Mouse (Mus musculus) ES-Bruce4 (cell line): ENCODE results near the gene Cpt2.

Experiments used
- CTCF ChIP-seq: IDR thresholded peaks from one replicate; pipeline ENCODE4 v1.8.1; 2011; ENCODE audit warnings: low read depth, low read length
- EP300 ChIP-seq: IDR thresholded peaks from 2 replicates; pipeline ENCODE4 v1.6.1; 2011; ENCODE audit warnings: low read depth, low read length; ENCODE audit not compliant: insufficient read depth

DNA sequence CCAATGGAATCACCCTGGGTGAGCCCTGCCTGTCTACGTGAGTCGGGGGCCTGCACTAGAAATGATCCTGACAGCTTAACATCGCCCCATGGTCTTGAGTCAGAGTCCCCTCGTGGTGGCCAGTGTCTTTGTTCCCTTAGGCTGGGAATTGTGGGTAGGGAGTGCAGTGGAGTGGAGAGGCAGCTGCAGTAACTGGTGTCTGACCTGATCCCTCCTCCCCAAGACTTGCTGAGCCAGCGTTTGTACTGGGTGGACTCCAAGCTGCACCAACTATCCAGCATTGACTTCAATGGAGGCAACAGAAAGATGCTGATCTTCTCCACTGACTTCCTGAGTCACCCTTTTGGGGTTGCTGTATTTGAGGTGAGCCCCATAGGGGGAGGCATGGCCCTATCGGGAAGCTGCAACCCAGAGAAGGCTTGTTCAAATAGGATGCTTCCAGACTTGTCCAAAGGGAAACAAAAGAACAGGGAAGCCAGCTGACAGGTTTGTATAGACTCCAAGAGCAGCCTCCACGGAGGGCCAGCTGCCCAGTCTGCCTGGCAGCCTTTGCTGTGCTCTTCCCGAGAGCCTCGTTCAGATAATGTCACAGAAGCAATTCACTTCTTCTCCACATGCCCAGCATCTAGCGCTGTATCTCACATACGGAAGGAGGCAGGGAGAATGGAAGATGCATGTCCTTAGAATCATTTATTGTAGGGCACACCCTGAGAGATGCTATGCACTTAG is 66.3 kb downstream of the Cpt2 start:
- TF ChIP-seq EP300, result no peak
- no peak for TF ChIP-seq CTCF
